ENCODE assay signal across 18 mouse cellular contexts in genomic region chr11:120575046-120575445, GRCm38 (mm10). TPM values are rescaled to one million over a fixed set of nuclear protein-coding genes. Genes with fewer than 3 reads are reported as not detected.
DNase-seq lines count a peak whose midpoint lies in the region; ATAC-seq and TF ChIP-seq lines count a peak whose summit lies in the region.
"Had no signal": no experiment of that assay in that cellular context is flagged by ENCODE, and none has a peak within 500 bp of the region (broad histone marks: within the 10 kb centered on the region; RNA-seq: fewer than 3 reads in every experiment).

No protein-coding gene starts in this region.

- no peak for TF ChIP-seq EP300 in liver, postnatal 0 days (IDR thresholded peaks at IDR 0.05; ENCODE audit: low read depth)

- intact Hi-C loops in heart, postnatal 36 days (cut with DNase I) = no loop called here
- intact Hi-C loops in gastrocnemius, postnatal 14 days (cut with DNase I; ENCODE audit: low total_unique reads) = no loop called here

- no peak overlapping the region for H3K4me3 ChIP-seq in heart, embryonic 15.5 days
- peak overlapping the region; percentile 38 for H3K4me3 ChIP-seq in megakaryocyte, embryonic 14.5 days (replicated peaks)
- H3K4me3 ChIP-seq in embryonic facial prominence, embryonic 15.5 days (replicated peaks) = no peak overlapping the region
- H3K4me3 ChIP-seq in liver, postnatal 0 days (ENCODE audit: low read depth, low read length) = no peak overlapping the region
- H3K4me3 ChIP-seq: gastrocnemius, adult 2 months; neural tube, embryonic 12.5 days had no signal

- no peak overlapping the region for H3K4me2 ChIP-seq in heart, embryonic 15.5 days
- no peak overlapping the region for H3K4me2 ChIP-seq in embryonic facial prominence, embryonic 15.5 days (replicated peaks)
- H3K4me2 ChIP-seq in liver, postnatal 0 days (ENCODE audit: low read depth, low read length) = peak overlapping the region; percentile 90; the same call in 1 of the 2 replicates

- peaks cover 39% of the 10 kb centered on the region for H3K36me3 ChIP-seq in heart, embryonic 15.5 days
- peaks cover 58% of the 10 kb centered on the region for H3K36me3 ChIP-seq in megakaryocyte, embryonic 14.5 days (replicated peaks; ENCODE audit: low read length)
- peaks cover 44% of the 10 kb centered on the region for H3K36me3 ChIP-seq in embryonic facial prominence, embryonic 15.5 days
- peaks cover 31% of the 10 kb centered on the region for H3K36me3 ChIP-seq in liver, postnatal 0 days (replicated peaks; ENCODE audit: insufficient read depth, low read length)

- WGBS in heart, embryonic 15.5 days = 78% methylated on average over 2 of the region's 2 CpGs
- 78% methylated on average over 2 of the region's 2 CpGs for WGBS in embryonic facial prominence, embryonic 15.5 days
- 72% methylated on average over 2 of the region's 2 CpGs for WGBS in liver, postnatal 0 days (ENCODE audit: insufficient replicate concordance)

- no peak for TF ChIP-seq CTCF in liver, postnatal 0 days (IDR thresholded peaks at IDR 0.05; ENCODE audit: low read depth)

- peak overlapping the region; percentile 96; the same call in 1 of the 2 replicates for H3K27ac ChIP-seq in heart, embryonic 15.5 days
- 0 out of 2 replicates have a peak overlapping the region, but pooled peaks have one; percentile 22 for H3K27ac ChIP-seq in embryonic facial prominence, embryonic 15.5 days (replicated peaks)
- peak overlapping the region; percentile 98; the same call in 1 of the 2 replicates for H3K27ac ChIP-seq in liver, postnatal 0 days (ENCODE audit: low read depth)
- H3K27ac ChIP-seq: embryonic facial prominence, embryonic 12.5 days; forebrain, embryonic 13.5 days; left cerebral cortex, adult 2 months; neural tube, embryonic 12.5 days had no signal

- DNase-seq in heart, postnatal 36 days = no peak
- DNase-seq in liver, postnatal 0 days = no peak
- no peak for DNase-seq in gastrocnemius, postnatal 14 days
- DNase-seq in B cell, adult 2 months = no peak
- DNase-seq: cerebellum, adult 9-11 months; gastrocnemius, adult 2 months; lung, adult 18-20 months; retina, postnatal 1 day; thymus, adult 18-20 months had no signal

- no peak for ATAC-seq in heart, embryonic 15.5 days (replicated peaks; ENCODE audit: insufficient number of reproducible peaks, insufficient read depth, low FRiP score, low read depth)
- ATAC-seq in megakaryocyte, adult 5-6 weeks (ENCODE audit: poor library complexity, severe bottlenecking) = no peak
- no peak for ATAC-seq in embryonic facial prominence, embryonic 15.5 days (ENCODE audit: insufficient number of reproducible peaks, low FRiP score, low TSS enrichment, low read depth)
- ATAC-seq in liver, postnatal 0 days = no peak
- ATAC-seq: forebrain, embryonic 13.5 days had no signal

- 0 out of 2 replicates have a peak overlapping the region, but pooled peaks have one; percentile 79 for H3K9ac ChIP-seq in heart, embryonic 15.5 days
- H3K9ac ChIP-seq in embryonic facial prominence, embryonic 15.5 days = 0 out of 2 replicates have a peak overlapping the region, but pooled peaks have one; percentile 2
- no peak overlapping the region for H3K9ac ChIP-seq in liver, postnatal 0 days (replicated peaks)

- H3K9me3 ChIP-seq in heart, embryonic 15.5 days (replicated peaks) = no peaks in the 10 kb centered on the region
- H3K9me3 ChIP-seq in megakaryocyte, embryonic 14.5 days = no peaks in the 10 kb centered on the region
- H3K9me3 ChIP-seq in embryonic facial prominence, embryonic 15.5 days (replicated peaks) = no peaks in the 10 kb centered on the region
- H3K9me3 ChIP-seq in liver, postnatal 0 days (ENCODE audit: low read length) = no peaks in the 10 kb centered on the region
- H3K9me3 ChIP-seq: embryonic facial prominence, embryonic 12.5 days; forebrain, embryonic 13.5 days; heart, embryonic 12.5 days; neural tube, embryonic 12.5 days had no signal

- H3K4me1 ChIP-seq in heart, embryonic 15.5 days (replicated peaks) = peaks cover 35% of the 10 kb centered on the region
- peaks cover 83% of the 10 kb centered on the region for H3K4me1 ChIP-seq in megakaryocyte, embryonic 14.5 days
- peaks cover 40% of the 10 kb centered on the region for H3K4me1 ChIP-seq in embryonic facial prominence, embryonic 15.5 days
- H3K4me1 ChIP-seq in liver, postnatal 0 days (ENCODE audit: insufficient read depth) = peaks cover 44% of the 10 kb centered on the region

- H3K27me3 ChIP-seq in heart, embryonic 15.5 days = no peaks in the 10 kb centered on the region
- no peaks in the 10 kb centered on the region for H3K27me3 ChIP-seq in megakaryocyte, embryonic 14.5 days (replicated peaks)
- H3K27me3 ChIP-seq in embryonic facial prominence, embryonic 15.5 days = no peaks in the 10 kb centered on the region
- H3K27me3 ChIP-seq in liver, postnatal 0 days (ENCODE audit: insufficient read depth, low read length) = no peaks in the 10 kb centered on the region
- H3K27me3 ChIP-seq: embryonic facial prominence, embryonic 12.5 days; forebrain, embryonic 13.5 days; heart, embryonic 12.5 days; neural tube, embryonic 12.5 days had no signal

RNA-seq across cellular contexts. Expression of gene P4hb, which starts 2.0 kb away (rescaled TPM):
- polyA plus RNA-seq in heart, embryonic 15.5 days (2015; fragmentation: Nextera tagmentation; extraction: Ambion mirVana) = 357 and 484 TPM in 2 replicates
- 100 to 1,000 TPM; 252 to 258 TPM for total RNA-seq in heart, postnatal 36 days (2021)
- 1,223 and 1,872 TPM in 2 replicates for polyA plus RNA-seq in megakaryocyte, embryonic 14.5 days (2012; ENCODE audit: insufficient read depth, low replicate concordance)
- total RNA-seq in megakaryocyte, adult 5-6 weeks (2015) = 301 and 325 TPM in 2 replicates
- 587 and 590 TPM in 2 replicates for total RNA-seq in megakaryocyte, adult 5-6 weeks (2017)
- 831 and 838 TPM in 2 replicates for polyA plus RNA-seq in embryonic facial prominence, embryonic 15.5 days (2015; fragmentation: Nextera tagmentation; extraction: Ambion mirVana)
- polyA plus RNA-seq in liver, postnatal 0 days (2015; fragmentation: Nextera tagmentation; extraction: Ambion mirVana) = 683 and 697 TPM in 2 replicates
- 100 to 1,000 TPM; 264 to 301 TPM for total RNA-seq in gastrocnemius, postnatal 14 days (2021)

RNA-seq across cellular contexts. Expression of gene Arhgdia, which starts 6.4 kb away (rescaled TPM):
- 345 and 458 TPM in 2 replicates for polyA plus RNA-seq in heart, embryonic 15.5 days (2015; fragmentation: Nextera tagmentation; extraction: Ambion mirVana)
- 100 to 1,000 TPM; 147 to 150 TPM for total RNA-seq in heart, postnatal 36 days (2021)
- polyA plus RNA-seq in megakaryocyte, embryonic 14.5 days (2012; ENCODE audit: insufficient read depth, low replicate concordance) = 1,582 and 1,923 TPM in 2 replicates
- total RNA-seq in megakaryocyte, adult 5-6 weeks (2015) = 506 and 521 TPM in 2 replicates
- 226 and 275 TPM in 2 replicates for total RNA-seq in megakaryocyte, adult 5-6 weeks (2017)
- polyA plus RNA-seq in embryonic facial prominence, embryonic 15.5 days (2015; fragmentation: Nextera tagmentation; extraction: Ambion mirVana) = 593 and 594 TPM in 2 replicates
- 148 and 156 TPM in 2 replicates for polyA plus RNA-seq in liver, postnatal 0 days (2015; fragmentation: Nextera tagmentation; extraction: Ambion mirVana)
- total RNA-seq in gastrocnemius, postnatal 14 days (2021) = 100 to 1,000 TPM; 118 to 144 TPM

RNA-seq across cellular contexts. Expression of gene Alyref, which starts 23.1 kb away (rescaled TPM):
- 238 and 262 TPM in 2 replicates for polyA plus RNA-seq in heart, embryonic 15.5 days (2015; fragmentation: Nextera tagmentation; extraction: Ambion mirVana)
- total RNA-seq in heart, postnatal 36 days (2021) = 10 to 100 TPM; 46.4 to 47.8 TPM
- 25.9 and 253 TPM in 2 replicates for polyA plus RNA-seq in megakaryocyte, embryonic 14.5 days (2012; ENCODE audit: insufficient read depth, low replicate concordance)
- total RNA-seq in megakaryocyte, adult 5-6 weeks (2015) = 143 and 149 TPM in 2 replicates
- 171 and 196 TPM in 2 replicates for total RNA-seq in megakaryocyte, adult 5-6 weeks (2017)
- 420 and 426 TPM in 2 replicates for polyA plus RNA-seq in embryonic facial prominence, embryonic 15.5 days (2015; fragmentation: Nextera tagmentation; extraction: Ambion mirVana)
- polyA plus RNA-seq in liver, postnatal 0 days (2015; fragmentation: Nextera tagmentation; extraction: Ambion mirVana) = 162 and 168 TPM in 2 replicates
- 10 to 100 TPM; 44.6 to 60.9 TPM for total RNA-seq in gastrocnemius, postnatal 14 days (2021)

RNA-seq across cellular contexts. Expression of gene Anapc11, which starts 23.2 kb away (rescaled TPM):
- 175 and 182 TPM in 2 replicates for polyA plus RNA-seq in heart, embryonic 15.5 days (2015; fragmentation: Nextera tagmentation; extraction: Ambion mirVana)
- total RNA-seq in heart, postnatal 36 days (2021) = 10 to 100 TPM; 75.6 to 87.1 TPM
- polyA plus RNA-seq in megakaryocyte, embryonic 14.5 days (2012; ENCODE audit: insufficient read depth, low replicate concordance) = 247 and 315 TPM in 2 replicates
- 79.9 and 90.6 TPM in 2 replicates for total RNA-seq in megakaryocyte, adult 5-6 weeks (2015)
- 30.0 and 32.3 TPM in 2 replicates for total RNA-seq in megakaryocyte, adult 5-6 weeks (2017)
- 219 and 224 TPM in 2 replicates for polyA plus RNA-seq in embryonic facial prominence, embryonic 15.5 days (2015; fragmentation: Nextera tagmentation; extraction: Ambion mirVana)
- 46.1 and 47.5 TPM in 2 replicates for polyA plus RNA-seq in liver, postnatal 0 days (2015; fragmentation: Nextera tagmentation; extraction: Ambion mirVana)
- 10 to 100 TPM; 54.0 to 55.6 TPM for total RNA-seq in gastrocnemius, postnatal 14 days (2021)

RNA-seq across cellular contexts. Expression of gene Ppp1r27, which starts 24.1 kb away (rescaled TPM):
- polyA plus RNA-seq in heart, embryonic 15.5 days (2015; fragmentation: Nextera tagmentation; extraction: Ambion mirVana) = 0.50 and 7.6 TPM in 2 replicates
- under 1 TPM in 1 of 2 experiments, not detected in 1; 0.67 TPM for total RNA-seq in heart, postnatal 36 days (2021)
- 0.25 TPM in 1 of 2 replicates, not detected in the other for polyA plus RNA-seq in megakaryocyte, embryonic 14.5 days (2012; ENCODE audit: insufficient read depth, low replicate concordance)
- total RNA-seq in megakaryocyte, adult 5-6 weeks (2015) = not detected in 2 replicates
- not detected in 2 replicates for total RNA-seq in megakaryocyte, adult 5-6 weeks (2017)
- 1.8 and 2.3 TPM in 2 replicates for polyA plus RNA-seq in embryonic facial prominence, embryonic 15.5 days (2015; fragmentation: Nextera tagmentation; extraction: Ambion mirVana)
- 0.19 and 1.5 TPM in 2 replicates for polyA plus RNA-seq in liver, postnatal 0 days (2015; fragmentation: Nextera tagmentation; extraction: Ambion mirVana)
- 100 to 1,000 TPM; 159 to 234 TPM for total RNA-seq in gastrocnemius, postnatal 14 days (2021)
- total RNA-seq: left cerebral cortex, adult 2 months had no signal
- polyA plus RNA-seq: forebrain, embryonic 13.5 days; heart, embryonic 12.5 days; neural tube, embryonic 12.5 days had no signal

Comparison
In these comparisons a context has a peak if more than half of its experiments do, and no peak if none do; other contexts are left out.
1. H3K27ac ChIP-seq: peak in every context shown above with its lines; median percentile 98 in liver, postnatal 0 days; 96 in heart, embryonic 15.5 days; 22 in embryonic facial prominence, embryonic 15.5 days.